Mouse (Mus musculus) layer of hippocampus, adult 8-10 months (tissue): ENCODE measurements at regions not wholly inside any gene's neighbourhood (a gene's known extent, or its start where the extent isn't known, plus 50 kb on each side); places are given as distances from the start of the nearest gene placed in this dataset.

Experiments used
- DNase-seq, 2 experiments: peaks; one replicate each; pipeline ENCODE4 v3.0.0; 2022; ENCODE audit warnings: low spot score in 2 of 2

DNA sequence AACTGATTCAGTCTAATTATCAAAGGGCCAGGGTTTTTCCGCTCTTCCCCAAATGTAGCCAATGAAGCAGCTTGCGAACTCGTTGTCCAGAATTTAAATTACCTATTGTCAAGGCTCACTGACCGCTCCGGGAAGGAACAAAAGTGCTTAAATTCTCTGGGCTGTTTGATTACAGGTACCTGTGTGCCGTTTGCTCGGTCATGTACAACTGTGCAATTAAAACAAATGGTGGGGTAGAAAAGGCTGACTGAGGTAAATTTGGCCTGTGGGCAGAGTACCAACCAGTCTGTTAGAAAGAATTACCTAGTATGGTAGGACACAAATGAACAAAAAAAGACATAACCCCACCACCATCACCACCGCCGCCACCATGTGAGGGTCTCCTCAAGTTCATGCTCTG is 66.0 kb upstream of the Clint1 start:
- no peak for DNase-seq

GRCm38 (mm10) chr11:45787408-45787807 is 64.4 kb upstream of the Clint1 start:
- no peak for DNase-seq

GRCm38 (mm10) chr11:45789886-45790285 is 62.0 kb upstream of the Clint1 start:
- no peak for DNase-seq

DNA sequence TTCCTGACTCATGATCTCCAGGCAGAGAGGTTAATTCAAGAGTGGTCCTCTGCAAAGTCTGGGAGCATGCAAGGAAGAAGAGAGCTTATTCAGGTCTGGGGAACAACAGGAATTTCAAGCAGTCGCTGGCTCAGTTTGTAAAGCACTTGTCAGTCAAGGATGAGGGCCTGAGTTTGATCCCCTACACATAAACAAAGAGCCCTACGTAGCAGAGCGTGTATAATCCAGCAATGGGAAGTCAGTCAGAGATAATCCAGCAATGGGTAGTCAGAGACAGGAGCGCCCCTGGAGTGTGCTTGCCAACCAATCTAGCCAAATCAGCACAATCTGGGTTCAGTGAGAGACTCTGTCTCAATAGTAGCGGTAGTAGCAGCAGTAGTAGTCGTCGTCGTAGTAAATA is 61.3 kb upstream of the Clint1 start:
- no peak for DNase-seq

- DNase-seq = no peak
Observed at GRCm38 (mm10) chr11:45791696-45792095, 60.2 kb upstream of the Clint1 start.

DNA sequence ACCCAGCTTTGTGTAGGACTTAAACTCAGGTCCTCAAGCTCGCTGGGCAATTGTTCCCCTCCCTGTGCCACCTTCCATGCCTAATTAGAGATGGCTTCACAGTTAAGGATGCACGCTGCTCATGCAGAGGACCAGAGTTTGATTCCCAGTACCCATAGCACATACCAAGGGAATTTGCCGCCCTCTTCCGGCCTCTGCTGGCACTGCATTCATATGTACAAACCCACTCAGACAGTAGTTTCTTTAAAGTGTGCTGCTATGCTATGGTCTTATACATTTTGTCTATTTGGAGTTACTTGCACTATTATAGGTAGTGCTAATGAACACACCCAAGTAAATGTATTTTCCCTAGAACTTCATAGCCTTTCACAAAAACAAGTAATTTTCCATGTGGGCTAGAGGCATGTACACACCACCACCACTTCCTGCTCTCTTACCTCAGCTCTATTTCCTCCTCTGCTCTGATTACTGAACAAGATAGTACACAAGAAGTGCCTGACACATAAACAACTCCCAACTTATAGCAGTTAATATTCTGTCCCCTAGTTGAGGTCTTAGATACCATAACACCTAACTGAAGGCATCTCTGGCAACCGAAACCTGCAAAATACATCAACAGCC is 57.4 kb upstream of the Clint1 start:
- DNase-seq = no peak

GRCm38 (mm10) chr11:45795322-45795721 is 56.5 kb upstream of the Clint1 start:
- no peak for DNase-seq

- peak; percentile 11 to 35 for DNase-seq
Observed at GRCm38 (mm10) chr11:45795731-45796130, 56.1 kb upstream of the Clint1 start.

- DNase-seq = no peak
Observed at GRCm38 (mm10) chr11:45799732-45800386, 52.0 kb upstream of the Clint1 start.
